Mouse (Mus musculus): ENCODE measurements around the gene Prss16.
"Not testable (repeated sequence)": the region's sequence is repeated elsewhere in the genome, so short reads cannot be mapped to it uniquely, and the experiment has no call there.

GRCm38 (mm10) chr13:22035267-22036148 lies 26.0 kb upstream of the Prss16 start, which contains the start of the genes Hist1h2ah and Hist1h2bk:
- not testable (repeated sequence) for TF ChIP-seq CTCF (IDR thresholded peaks at IDR 0.05; ENCODE audit: extremely low read depth, insufficient read depth, insufficient read length, insufficient replicate concordance); POLR2A (IDR thresholded peaks at IDR 0.05; ENCODE audit: low read depth, low read length)
